Mouse (Mus musculus) limb, embryonic 10.5 days (tissue): ENCODE data around the gene Fmnl1. TPM values are rescaled to one million over a fixed set of nuclear protein-coding genes. Genes with fewer than 3 reads are reported as not detected.

Experiments
- DNase-seq: peaks from one replicate; pipeline ENCODE4 v3.0.0-alpha.2; 2017; ENCODE audit warnings: low spot score
- H3K27ac ChIP-seq: fragments of 300-500 bp; sonication (generic); 2 replicates; pipeline ENCODE4 v1.5.1; 2016; ENCODE audit warnings: mild to moderate bottlenecking
- H3K27me3 ChIP-seq: fragments of 300-500 bp; sonication (generic); 2 replicates; pipeline ENCODE4 v1.6.1; 2016; ENCODE audit warnings: low read depth, mild to moderate bottlenecking; ENCODE audit not compliant: poor library complexity, severe bottlenecking
- H3K36me3 ChIP-seq: fragments of 300-500 bp; sonication (generic); 2 replicates; pipeline ENCODE4 v1.6.1; 2016; ENCODE audit warnings: mild to moderate bottlenecking, moderate library complexity
- H3K4me1 ChIP-seq: fragments of 300-500 bp; sonication (generic); 2 replicates; pipeline ENCODE4 v1.6.1; 2016
- H3K4me3 ChIP-seq: fragments of 300-500 bp; sonication (generic); 2 replicates; pipeline ENCODE4 v1.5.1; 2016; ENCODE audit warnings: mild to moderate bottlenecking, moderate library complexity
- H3K9me3 ChIP-seq: fragments of 300-500 bp; sonication (generic); replicated peaks from 2 replicates; pipeline ENCODE4 v1.6.1; 2016; ENCODE audit warnings: mild to moderate bottlenecking
- WGBS: fragments of 180-500 bp; shearing (Covaris S2); methylation state at CpG from one replicate; pipeline ENCODE4 v1.1.7; 2016; 5-methylcytosine and 5-hydroxymethylcytosine counted together
- polyA plus RNA-seq: library from polyadenylated mRNA; unstranded; fragments of >200 nt; fragmentation: Nextera tagmentation; extraction: Ambion mirVana; gene quantifications from 2 replicates; pipeline ENCODE4 v1.2.1, GENCODE M21; 2016

Fmnl1 gene
- polyA plus RNA-seq, result 0.49 and 0.73 TPM in 2 replicates

- peaks cover 83% of the 10 kb centered on the region for H3K27me3 ChIP-seq
- 2% methylated on average over 75 of the region's 84 CpGs for WGBS
- no peak within 1 kb of the TSS for H3K27ac ChIP-seq
- peaks cover 19% of the 10 kb centered on the region for H3K4me1 ChIP-seq
- peak; percentile 62 for DNase-seq
- no peaks in the 10 kb centered on the region for H3K9me3 ChIP-seq
- H3K36me3 ChIP-seq, result 0 out of 2 replicates have a peak, but pooled peaks cover 3% of the 10 kb centered on the region
- peak within 1 kb of the TSS; percentile 65 for H3K4me3 ChIP-seq
Observed at GRCm38 (mm10) chr11:103170494-103171285, at the start of gene Fmnl1. Fmnl1 (plus strand) TSS chr11:103171107.

- H3K36me3 ChIP-seq, result peaks cover 12% of the 10 kb centered on the region; the same call in 1 of the 2 replicates
- peaks cover 27% of the 10 kb centered on the region for H3K4me1 ChIP-seq
- under 1% methylated on average over 39 of the region's 39 CpGs for WGBS
- H3K9me3 ChIP-seq, result no peaks in the 10 kb centered on the region
- H3K27me3 ChIP-seq, result no peaks in the 10 kb centered on the region
- H3K4me3 ChIP-seq, result peak within 1 kb of the TSS; percentile 90
- peak; percentile 76 for DNase-seq
- peak within 1 kb of the TSS; percentile 100 for H3K27ac ChIP-seq
Observed at GRCm38 (mm10) chr11:103131701-103132575, 39.0 kb upstream of the Fmnl1 start, which contains the start of gene Hexim2. Hexim2 (plus strand) TSS chr11:103132429.

GRCm38 (mm10) chr11:103132576-103133455, 38.1 kb upstream of the Fmnl1 start:
- DNase-seq, result peak; percentile 100
- Histone ChIP-seq H3K9me3 (no peaks in the 10 kb centered on the region), H3K36me3 (peaks cover 12% of the 10 kb centered on the region; the same call in 1 of the 2 replicates), H3K27me3 (no peaks in the 10 kb centered on the region), H3K27ac (peak overlapping the region; percentile 100), H3K4me3 (peak overlapping the region; percentile 90), H3K4me1 (peaks cover 27% of the 10 kb centered on the region)
- whole genome bisulfite sequencing, result under 1% methylated on average over 58 of the region's 58 CpGs

GRCm38 (mm10) chr11:103133456-103134185, 37.3 kb upstream of the Fmnl1 start:
- Histone ChIP-seq H3K27me3 (no peaks in the 10 kb centered on the region), H3K27ac (peak overlapping the region; percentile 100), H3K4me1 (peaks cover 27% of the 10 kb centered on the region), H3K4me3 (peak overlapping the region; percentile 90), H3K9me3 (no peaks in the 10 kb centered on the region), H3K36me3 (peaks cover 19% of the 10 kb centered on the region)
- 59% methylated on average over 6 of the region's 6 CpGs for WGBS
- no peak for DNase-seq

- DNase-seq, result no peak
- H3K9me3 ChIP-seq, result no peaks in the 10 kb centered on the region
- H3K4me1 ChIP-seq, result peaks cover 27% of the 10 kb centered on the region
- H3K27me3 ChIP-seq, result no peaks in the 10 kb centered on the region
- H3K27ac ChIP-seq, result peak overlapping the region; percentile 100; the same call in 1 of the 2 replicates
- 85% methylated on average over 3 of the region's 3 CpGs for WGBS
- peak overlapping the region; percentile 90; the same call in 1 of the 2 replicates for H3K4me3 ChIP-seq
- peaks cover 22% of the 10 kb centered on the region for H3K36me3 ChIP-seq
Observed at GRCm38 (mm10) chr11:103134221-103134620, 36.7 kb upstream of the Fmnl1 start.

GRCm38 (mm10) chr11:103136039-103136577, 34.8 kb upstream of the Fmnl1 start:
- Histone ChIP-seq H3K4me1 (peaks cover 26% of the 10 kb centered on the region), H3K4me3 (no peak overlapping the region), H3K27ac (no peak overlapping the region), H3K9me3 (no peaks in the 10 kb centered on the region), H3K27me3 (no peaks in the 10 kb centered on the region), H3K36me3 (peaks cover 24% of the 10 kb centered on the region)
- DNase-seq, result no peak
- 88% methylated on average over 8 of the region's 8 CpGs for WGBS

- peak overlapping the region; percentile 88; the same call in 1 of the 2 replicates for H3K27ac ChIP-seq
- no peaks in the 10 kb centered on the region for H3K27me3 ChIP-seq
- 85% methylated on average over 14 of the region's 14 CpGs for WGBS
- peaks cover 43% of the 10 kb centered on the region for H3K4me1 ChIP-seq
- no peak overlapping the region for H3K4me3 ChIP-seq
- H3K9me3 ChIP-seq, result no peaks in the 10 kb centered on the region
- H3K36me3 ChIP-seq, result peaks cover 24% of the 10 kb centered on the region
- DNase-seq, result no peak
Observed at GRCm38 (mm10) chr11:103139951-103140762, 30.8 kb upstream of the Fmnl1 start.

- Histone ChIP-seq H3K27ac (peak overlapping the region; percentile 88), H3K36me3 (peaks cover 24% of the 10 kb centered on the region), H3K4me1 (peaks cover 46% of the 10 kb centered on the region), H3K4me3 (no peak overlapping the region), H3K9me3 (no peaks in the 10 kb centered on the region), H3K27me3 (no peaks in the 10 kb centered on the region)
- DNase-seq, result no peak
- WGBS, result 60% methylated on average over 6 of the region's 6 CpGs
Observed at GRCm38 (mm10) chr11:103140763-103141100, 30.2 kb upstream of the Fmnl1 start.

GRCm38 (mm10) chr11:103141101-103141943, 29.6 kb upstream of the Fmnl1 start:
- H3K27ac ChIP-seq, result peak overlapping the region; percentile 88
- no peak overlapping the region for H3K4me3 ChIP-seq
- peak; percentile 43 for DNase-seq
- WGBS, result 46% methylated on average over 10 of the region's 11 CpGs
- H3K27me3 ChIP-seq, result no peaks in the 10 kb centered on the region
- no peaks in the 10 kb centered on the region for H3K9me3 ChIP-seq
- H3K36me3 ChIP-seq, result peaks cover 24% of the 10 kb centered on the region
- H3K4me1 ChIP-seq, result peaks cover 46% of the 10 kb centered on the region

GRCm38 (mm10) chr11:103141944-103142255, 29.0 kb upstream of the Fmnl1 start:
- Histone ChIP-seq H3K4me1 (peaks cover 46% of the 10 kb centered on the region), H3K4me3 (no peak overlapping the region), H3K27ac (peak overlapping the region; percentile 88), H3K9me3 (no peaks in the 10 kb centered on the region), H3K27me3 (no peaks in the 10 kb centered on the region), H3K36me3 (peaks cover 24% of the 10 kb centered on the region)
- 27% methylated on average over 1 of the region's 1 CpGs for WGBS
- no peak for DNase-seq
